Mouse (Mus musculus): ENCODE data around the gene Mpl.

GRCm38 (mm10) chr4:118471281-118471680, 14.0 kb upstream of the Mpl start:
- TF ChIP-seq POLR2A (IDR thresholded peaks at IDR 0.05; ENCODE audit: insufficient read depth, low read depth, low read length): no peak
- TF ChIP-seq CTCF (IDR thresholded peaks at IDR 0.05; ENCODE audit: insufficient read depth, low read depth, low read length): no peak

Data from olfactory bulb, adult 2 months (tissue).